30 mouse cellular contexts compared by ENCODE assay signal in genomic region chr3:105712827-105713226, GRCm38 (mm10). TPM values are rescaled to one million over a fixed set of nuclear protein-coding genes. Genes with fewer than 3 reads are reported as not detected.
DNase-seq lines count a peak whose midpoint lies in the region; ATAC-seq and TF ChIP-seq lines count a peak whose summit lies in the region.
"Had no signal": no experiment of that assay in that cellular context is flagged by ENCODE, and none has a peak within 500 bp of the region (broad histone marks: within the 10 kb centered on the region; RNA-seq: fewer than 3 reads in every experiment).

No protein-coding gene starts in this region.

- TF ChIP-seq POLR2A in heart, adult 2 months (IDR thresholded peaks at IDR 0.05; ENCODE audit: insufficient read depth, low read depth, low read length): no peak

- DNase-seq in frontal cortex, postnatal 36 days (ENCODE audit: low spot score in 2 of 2): no peak
- no peak for DNase-seq in heart, adult 2 months
- DNase-seq in heart, adult 11 months: no peak
- no peak for DNase-seq in layer of hippocampus, adult 2 months (ENCODE audit: low spot score in 2 of 2)
- DNase-seq in layer of hippocampus, adult 18-20 months (ENCODE audit: low spot score in 2 of 2): no peak
- DNase-seq in neural tube, embryonic 10.5 days (ENCODE audit: extremely low spot score, low spot score): no peak
- DNase-seq: adrenal gland, adult 8-10 months; adrenal gland, postnatal 14 days; adrenal gland, postnatal 36 days; B cell, adult 2 months; cerebellum, adult 11 months; cerebellum, adult 18-20 months; cerebellum, adult 8-10 months; cerebellum, adult 9-11 months; cerebellum, postnatal 14 days; cerebellum, postnatal 36 days; embryo, embryonic 11 days had no signal

- H3K36me3 ChIP-seq in heart, adult 2 months (ENCODE audit: control insufficient read depth, insufficient read depth, low read length): peaks cover 38% of the 10 kb centered on the region
- H3K36me3 ChIP-seq in neural tube, embryonic 13.5 days: no peaks in the 10 kb centered on the region
- H3K36me3 ChIP-seq: embryonic facial prominence, embryonic 13.5 days; embryonic facial prominence, embryonic 15.5 days; forebrain, embryonic 10.5 days; forebrain, embryonic 12.5 days had no signal

- no peak for TF ChIP-seq CTCF in heart, adult 2 months (IDR thresholded peaks at IDR 0.05)
- no peak for TF ChIP-seq CTCF in layer of hippocampus, adult 2 months (conservative IDR thresholded peaks at IDR 0.05)

- peaks cover 23% of the 10 kb centered on the region for H3K4me1 ChIP-seq in heart, adult 2 months (ENCODE audit: control insufficient read depth, insufficient read depth, low read length)
- peaks cover 52% of the 10 kb centered on the region for H3K4me1 ChIP-seq in neural tube, embryonic 13.5 days (replicated peaks)

- H3K79me2 ChIP-seq in heart, adult 2 months (replicated peaks; ENCODE audit: control insufficient read depth, insufficient read depth, low read length): peaks cover 2% of the 10 kb centered on the region; the same call in 1 of the 2 replicates

- peak; percentile 21; the same call in 1 of the 2 replicates for ATAC-seq in frontal cortex, adult (ENCODE audit: low TSS enrichment)
- no peak for ATAC-seq in neural tube, embryonic 13.5 days (ENCODE audit: low read depth)
- ATAC-seq: activated CD4-positive, CD25-positive, alpha-beta regulatory T cell, adult 4 months; CD4-positive, CD25-positive, alpha-beta regulatory T cell, adult 4 months; forebrain, embryonic 14.5 days; Patski had no signal

- no peaks in the 10 kb centered on the region for H3K27me3 ChIP-seq in heart, adult 2 months (ENCODE audit: control insufficient read depth, insufficient read depth, low read length)
- H3K27me3 ChIP-seq in neural tube, embryonic 13.5 days: no peaks in the 10 kb centered on the region
- H3K27me3 ChIP-seq: CH12.LX; embryonic facial prominence, embryonic 15.5 days; forebrain, embryonic 12.5 days; Patski had no signal

- TF ChIP-seq EP300 in heart, adult 2 months (IDR thresholded peaks at IDR 0.05; ENCODE audit: insufficient read depth, low read depth, low read length): no peak

- no peaks in the 10 kb centered on the region for H3K9me3 ChIP-seq in neural tube, embryonic 13.5 days
- H3K9me3 ChIP-seq: embryonic facial prominence, embryonic 13.5 days; embryonic facial prominence, embryonic 15.5 days; forebrain, embryonic 10.5 days; forebrain, embryonic 12.5 days; G1E had no signal

- no peak overlapping the region for H3K4me2 ChIP-seq in neural tube, embryonic 13.5 days
- H3K4me2 ChIP-seq: embryonic facial prominence, embryonic 13.5 days; embryonic facial prominence, embryonic 15.5 days; forebrain, embryonic 12.5 days had no signal

- H3K4me3 ChIP-seq in heart, adult 2 months: no peak overlapping the region
- H3K4me3 ChIP-seq in layer of hippocampus, adult 2 months: no peak overlapping the region
- H3K4me3 ChIP-seq in neural tube, embryonic 13.5 days: no peak overlapping the region
- H3K4me3 ChIP-seq: embryonic facial prominence, embryonic 13.5 days; embryonic facial prominence, embryonic 15.5 days; erythroblast, embryonic 14.5 days; forebrain, embryonic 10.5 days; forebrain, embryonic 12.5 days had no signal

- peak overlapping the region; percentile 71 for H3K27ac ChIP-seq in heart, adult 2 months
- peak overlapping the region; percentile 52; the same call in 1 of the 2 replicates for H3K27ac ChIP-seq in layer of hippocampus, adult 2 months
- H3K27ac ChIP-seq in neural tube, embryonic 13.5 days (replicated peaks): peak overlapping the region; percentile 46

- H3K9ac ChIP-seq in heart, adult 2 months (ENCODE audit: low read depth, low read length): no peak overlapping the region
- H3K9ac ChIP-seq in neural tube, embryonic 13.5 days: no peak overlapping the region
- H3K9ac ChIP-seq: embryonic facial prominence, embryonic 13.5 days; embryonic facial prominence, embryonic 15.5 days; forebrain, embryonic 12.5 days had no signal

- intact Hi-C loops in heart, adult 2 months (cut with DNase I): no loop called here

RNA-seq across cellular contexts. Expression of gene Inka2, which starts 8.4 kb away (rescaled TPM):
- total RNA-seq in heart, adult 2 months (2021): 10 to 100 TPM; 16.1 to 16.2 TPM
- 11.5 and 22.4 TPM in 2 replicates for polyA plus RNA-seq in heart, adult 2 months (2012; rRNA removed)
- total RNA-seq in layer of hippocampus, adult 2 months (2021): 10 to 100 TPM; 74.1 to 74.9 TPM
- 10 to 100 TPM; 70.5 to 74.0 TPM for total RNA-seq in layer of hippocampus, adult 18-20 months (2021)
- polyA plus RNA-seq in neural tube, embryonic 13.5 days (2015; fragmentation: Nextera tagmentation; extraction: Ambion mirVana): 4.0 and 4.8 TPM in 2 replicates

RNA-seq across cellular contexts. Expression of gene Ddx20, which starts 25.5 kb away (rescaled TPM):
- total RNA-seq in heart, adult 2 months (2021): 10 to 100 TPM in 1 of 2 experiments, 1 to 10 TPM in 1; 9.2 to 12.3 TPM
- 4.1 and 6.5 TPM in 2 replicates for polyA plus RNA-seq in heart, adult 2 months (2012; rRNA removed)
- 10 to 100 TPM; 12.5 to 12.9 TPM for total RNA-seq in layer of hippocampus, adult 2 months (2021)
- 10 to 100 TPM; 12.0 to 13.5 TPM for total RNA-seq in layer of hippocampus, adult 18-20 months (2021)
- 24.9 and 27.2 TPM in 2 replicates for polyA plus RNA-seq in neural tube, embryonic 13.5 days (2015; fragmentation: Nextera tagmentation; extraction: Ambion mirVana)

Comparison
In these comparisons a context has a peak if more than half of its experiments do, and no peak if none do; other contexts are left out.
1. RNA of gene Inka2, which starts 8.4 kb away (total RNA-seq): 74.1 to 74.9 TPM in layer of hippocampus, adult 2 months and 70.5 to 74.0 TPM in layer of hippocampus, adult 18-20 months; 16.1 to 16.2 TPM in heart, adult 2 months; every median in the first group is over 4 times any median in the second.
2. Peak in every context shown above with its lines, with median percentiles within 50 percentile points of each other: H3K27ac ChIP-seq.